Mouse (Mus musculus): ENCODE measurements around the gene Mfap4.
A peak's percentile ranks its signal among the peaks of the same experiment; 100 is the strongest.

The Mfap4 gene

GRCm38 (mm10) chr11:61481239-61482090 is 3.8 kb upstream of the Mfap4 start:
- DNase-seq (ENCODE audit: low spot score in 2 of 2), result no peak

- no peak for DNase-seq (ENCODE audit: low spot score in 2 of 2)
Observed at GRCm38 (mm10) chr11:61483226-61483845, 1.9 kb upstream of the Mfap4 start.

GRCm38 (mm10) chr11:61484256-61484612 is 997 bp upstream of the Mfap4 start:
- DNase-seq (ENCODE audit: low spot score in 2 of 2), result no peak

DNA sequence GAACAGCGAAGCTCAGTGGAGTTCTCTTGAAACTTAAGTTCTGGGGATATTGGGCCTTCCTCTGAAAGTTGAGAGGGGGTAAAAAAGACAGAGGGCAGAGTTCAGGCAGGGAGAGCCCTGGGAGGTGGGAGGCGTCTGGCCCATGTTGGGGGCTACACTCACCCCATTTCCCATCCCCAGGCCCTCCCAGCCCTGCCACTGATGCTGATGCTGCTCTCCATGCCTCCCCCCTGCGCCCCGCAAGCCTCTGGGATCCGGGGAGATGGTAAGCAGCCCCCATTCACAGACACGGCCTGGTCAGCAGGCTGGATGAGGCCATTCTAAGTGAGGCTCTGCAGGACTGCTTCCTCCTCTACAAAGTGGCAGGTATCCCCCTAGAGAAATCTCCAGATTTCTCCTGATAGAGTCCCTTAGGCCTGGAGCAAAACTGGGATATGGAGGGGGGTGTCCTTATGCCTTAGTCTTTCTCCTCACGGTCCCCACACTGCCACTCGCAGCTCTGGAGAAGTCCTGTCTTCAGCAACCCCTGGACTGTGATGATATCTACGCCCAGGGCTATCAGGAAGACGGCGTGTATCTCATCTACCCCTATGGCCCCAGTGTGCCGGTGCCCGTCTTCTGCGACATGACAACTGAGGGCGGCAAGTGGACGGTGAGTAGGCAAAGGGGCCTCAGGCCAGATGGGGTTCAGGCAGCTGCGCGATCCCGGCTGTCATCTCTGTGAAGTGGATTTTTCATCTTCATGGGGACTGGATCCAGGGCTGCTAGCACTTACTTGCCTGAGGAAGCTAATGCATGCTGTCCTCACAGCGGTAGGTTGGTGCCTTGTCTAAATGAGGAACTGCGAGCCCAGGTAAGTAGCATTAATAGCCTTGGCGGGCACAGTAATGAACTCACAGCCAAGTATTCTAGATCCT is 568 bp downstream of the Mfap4 start:
- DNase-seq (ENCODE audit: low spot score in 2 of 2), result no peak

GRCm38 (mm10) chr11:61486458-61487219 is 1.4 kb downstream of the Mfap4 start:
- DNase-seq (ENCODE audit: low spot score in 2 of 2), result no peak

- DNase-seq (ENCODE audit: low spot score in 2 of 2), result peak in 1 of 2 experiments; percentile 75
Observed at GRCm38 (mm10) chr11:61487401-61487800, 2.2 kb downstream of the Mfap4 start.

- no peak for DNase-seq (ENCODE audit: low spot score in 2 of 2)
Observed at GRCm38 (mm10) chr11:61487936-61488335, 2.7 kb downstream of the Mfap4 start.

DNA sequence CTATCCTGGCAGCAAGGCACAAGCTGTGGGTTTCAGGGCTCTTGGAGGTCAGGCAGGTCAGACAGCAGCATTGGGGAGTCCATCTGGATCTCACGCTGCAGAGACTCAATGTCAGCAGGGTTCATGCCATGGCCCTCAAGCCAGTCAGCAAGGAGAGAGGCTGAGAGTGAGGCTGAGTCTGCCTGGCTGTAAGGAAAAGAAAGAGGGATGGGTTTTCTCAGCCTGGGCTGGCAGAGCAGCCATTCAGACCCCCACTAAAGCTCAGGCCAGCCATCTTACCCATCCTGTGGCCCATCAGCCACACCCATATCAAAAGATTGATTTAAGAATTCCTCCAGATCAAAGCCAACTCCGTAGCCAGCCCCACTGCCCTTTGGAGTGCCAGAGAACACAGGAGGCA is 3.9 kb downstream of the Mfap4 start:
- DNase-seq (ENCODE audit: low spot score in 2 of 2), result no peak

- no peak for DNase-seq (ENCODE audit: low spot score in 2 of 2)
Observed at GRCm38 (mm10) chr11:61489874-61490273, 4.6 kb downstream of the Mfap4 start.

DNA sequence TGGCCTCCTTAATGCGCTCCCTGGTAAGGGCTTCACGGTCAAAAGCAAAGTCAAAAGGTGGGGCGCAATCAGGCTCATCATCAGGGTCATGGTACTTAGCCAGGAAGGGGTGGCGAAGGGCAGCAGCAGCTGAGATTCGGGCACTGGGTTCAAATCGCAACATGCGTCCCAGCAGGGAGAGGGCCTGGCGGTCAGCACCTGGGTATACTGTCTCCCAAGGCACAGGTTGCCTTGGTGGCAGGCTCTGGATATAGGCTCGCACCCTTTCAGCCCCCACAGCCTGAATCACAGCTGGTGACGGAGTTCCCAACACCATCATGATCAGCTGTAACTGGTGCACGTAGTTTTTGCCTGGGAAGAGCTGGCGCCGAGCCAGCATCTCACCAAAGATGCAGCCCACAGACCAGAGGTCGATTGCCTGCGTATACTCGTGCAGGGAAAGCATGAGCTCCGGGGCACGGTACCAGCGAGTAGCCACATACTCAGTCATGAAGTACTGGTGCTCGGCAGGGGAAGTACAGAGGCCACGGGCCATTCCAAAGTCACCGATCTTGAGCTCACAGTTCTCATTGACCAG is 5.8 kb downstream of the Mfap4 start:
- DNase-seq (ENCODE audit: low spot score in 2 of 2), result no peak

- no peak for DNase-seq (ENCODE audit: low spot score in 2 of 2)
Observed at GRCm38 (mm10) chr11:61492749-61493401, 7.6 kb downstream of the Mfap4 start.

- DNase-seq (ENCODE audit: low spot score in 2 of 2), result no peak
Observed at GRCm38 (mm10) chr11:61493525-61494128, 8.4 kb downstream of the Mfap4 start.

GRCm38 (mm10) chr11:61494129-61494997 is 9.1 kb downstream of the Mfap4 start, which contains the start of gene Mapk7:
Mapk7 (minus strand) TSS chr11:61494406.
- peak; percentile 94 to 99 for DNase-seq (ENCODE audit: low spot score in 2 of 2)

DNA sequence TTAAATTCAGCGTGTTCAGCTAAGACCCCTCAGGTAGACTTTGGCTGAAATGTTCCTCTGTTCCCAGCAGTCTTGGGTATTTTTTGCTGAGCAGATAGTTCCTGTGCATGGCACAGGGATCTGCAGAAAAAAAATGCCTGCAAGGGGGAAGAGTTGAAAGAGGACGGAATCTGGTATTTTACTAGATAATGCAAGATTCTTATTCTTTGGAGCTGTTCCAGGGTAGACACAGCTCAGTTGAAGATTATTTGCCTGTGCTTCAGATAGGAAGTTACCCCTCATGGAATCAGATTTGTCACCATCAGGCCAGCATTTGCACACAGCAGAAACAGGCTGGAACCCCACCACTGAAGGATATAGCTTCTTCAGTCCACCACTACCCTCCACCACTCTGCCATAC is 10.3 kb downstream of the Mfap4 start:
- DNase-seq (ENCODE audit: low spot score in 2 of 2), result no peak

DNA sequence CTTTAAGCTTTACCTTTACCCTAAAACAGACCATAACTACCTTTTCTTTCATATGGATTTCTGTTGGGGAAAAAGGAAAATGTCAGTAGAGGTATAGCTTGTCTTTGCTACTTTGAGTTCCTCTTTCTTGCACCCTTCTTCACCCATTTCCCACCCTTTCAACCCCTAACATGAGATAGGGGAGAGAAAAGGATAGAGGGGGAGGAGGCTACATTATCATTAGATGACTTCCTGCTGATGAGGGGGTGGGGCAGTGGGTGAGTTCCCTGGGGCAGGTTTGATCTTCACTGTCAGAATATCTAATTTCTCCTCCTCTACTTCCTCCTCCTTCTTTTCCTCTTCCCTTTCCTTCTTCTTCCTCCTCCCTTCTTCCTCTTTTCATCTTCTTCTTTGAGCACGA is 12.3 kb downstream of the Mfap4 start:
- DNase-seq (ENCODE audit: low spot score in 2 of 2), result no peak

DNA sequence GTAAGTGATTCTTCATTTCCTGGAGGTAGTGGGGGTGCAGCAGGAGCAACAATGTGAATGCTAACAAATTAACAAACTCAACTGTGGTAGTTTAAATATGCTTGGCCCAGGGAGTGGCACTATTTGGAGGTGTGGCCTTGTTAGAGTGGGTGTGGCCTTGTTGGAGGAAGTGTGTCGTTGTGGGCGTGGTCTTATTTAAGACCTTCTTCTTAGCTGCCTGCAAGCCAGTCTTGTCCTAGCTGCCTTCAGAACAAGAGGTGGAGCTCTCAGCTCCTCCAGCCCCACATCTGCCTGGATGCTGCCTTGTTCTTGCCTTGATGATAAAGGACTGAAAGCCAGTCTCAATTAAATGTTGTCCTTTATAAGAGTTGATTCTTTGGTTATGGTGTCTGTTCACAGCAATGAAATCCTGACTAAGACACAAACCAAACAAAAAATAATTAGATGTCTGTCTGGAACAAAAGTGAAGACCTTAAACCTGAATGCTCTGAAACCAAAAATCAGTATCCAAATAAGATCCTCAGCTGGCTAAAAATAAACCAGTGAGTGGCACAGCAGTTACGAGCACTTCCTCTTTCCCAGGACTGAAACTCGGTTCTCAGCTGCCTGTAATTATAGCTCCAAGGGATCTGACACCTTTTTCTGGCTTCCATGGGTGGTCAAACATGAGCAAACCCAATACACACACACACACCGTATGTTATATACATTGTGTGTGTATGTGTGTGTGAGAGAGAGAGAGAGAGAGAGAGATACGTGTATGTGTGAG is 13.7 kb downstream of the Mfap4 start:
- DNase-seq (ENCODE audit: low spot score in 2 of 2), result no peak

DNA sequence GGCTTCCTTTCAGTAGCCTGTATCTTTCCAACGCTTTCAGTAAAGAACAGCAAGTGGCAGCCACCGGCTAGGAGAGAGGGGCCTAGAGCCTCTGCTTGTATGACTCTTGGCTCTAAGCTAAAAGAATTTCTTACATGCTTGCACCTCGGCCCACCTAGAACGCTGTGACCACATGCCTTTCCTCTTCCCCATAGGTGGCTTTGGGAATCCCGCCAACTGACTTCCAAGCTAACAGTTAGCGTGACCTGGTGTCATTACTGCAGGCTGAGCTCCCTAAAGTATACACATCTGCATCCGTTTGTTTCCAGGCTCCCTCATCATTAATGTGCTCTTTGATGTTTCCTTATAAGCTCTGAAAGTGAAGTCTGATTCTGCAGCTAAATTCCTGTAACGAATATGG is 18.7 kb downstream of the Mfap4 start:
- DNase-seq (ENCODE audit: low spot score in 2 of 2), result no peak

DNA sequence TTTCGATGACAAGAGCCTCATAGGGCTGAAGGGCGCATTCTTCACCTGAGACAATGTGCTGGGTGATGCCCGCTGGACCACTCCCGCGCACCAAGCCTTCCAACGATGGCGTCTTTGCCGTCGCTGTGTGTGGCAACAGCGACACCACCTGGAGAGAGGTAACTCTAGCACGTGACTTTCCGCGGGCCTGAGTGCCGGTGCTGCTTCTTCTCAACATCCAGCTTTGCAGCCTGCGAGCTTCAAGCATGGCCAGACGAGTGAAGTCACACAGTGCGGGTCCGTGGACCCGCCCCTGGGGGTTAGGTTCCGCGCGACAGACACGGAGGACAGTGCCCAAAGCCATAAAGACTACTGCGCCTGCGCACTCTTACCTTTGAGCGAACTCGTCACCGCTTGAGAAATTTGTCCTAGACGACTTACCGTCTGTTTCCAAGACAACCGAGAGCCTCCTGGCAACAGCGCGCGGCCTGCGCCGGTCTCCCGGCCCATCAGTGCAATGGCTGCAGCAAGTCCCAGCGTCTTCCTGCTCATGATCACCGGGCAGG is 19.6 kb downstream of the Mfap4 start, which contains the start of gene B9d1:
TSS of gene B9d1 (plus strand) at position 432 of the 545 bp plus-strand sequence.
- DNase-seq (ENCODE audit: low spot score in 2 of 2), result peak; percentile 94 to 96

All from cerebellum, postnatal 4 days (tissue).